In genomic region chr6:88897246-88897645, GRCm38 (mm10) we compare ENCODE assay signal across 10 mouse cellular contexts. TPM values are rescaled to one million over a fixed set of nuclear protein-coding genes. Genes with fewer than 3 reads are reported as not detected.
DNase-seq lines count a peak whose midpoint lies in the region; ATAC-seq and TF ChIP-seq lines count a peak whose summit lies in the region.
"Had no signal": no experiment of that assay in that cellular context is flagged by ENCODE, and none has a peak within 500 bp of the region (broad histone marks: within the 10 kb centered on the region; RNA-seq: fewer than 3 reads in every experiment).

No protein-coding gene starts in this region.

- no peak for TF ChIP-seq CTCF in ES-Bruce4 (IDR thresholded peaks at IDR 0.05; ENCODE audit: low read depth, low read length)
- no peak for TF ChIP-seq CTCF in liver, postnatal 0 days (IDR thresholded peaks at IDR 0.05; ENCODE audit: low read depth)

- H3K27ac ChIP-seq in heart, embryonic 12.5 days (ENCODE audit: poor library complexity, severe bottlenecking) = 0 out of 2 replicates have a peak overlapping the region, but pooled peaks have one; percentile 36
- H3K27ac ChIP-seq in ES-Bruce4 (ENCODE audit: insufficient read depth, low read length) = no peak overlapping the region
- H3K27ac ChIP-seq in hindbrain, embryonic 10.5 days = peak overlapping the region; percentile 97
- no peak overlapping the region for H3K27ac ChIP-seq in liver, postnatal 0 days (ENCODE audit: low read depth)

- no peak for ATAC-seq in heart, embryonic 12.5 days (ENCODE audit: insufficient number of reproducible peaks, low FRiP score)
- ATAC-seq in liver, postnatal 0 days = no peak
- no peak for ATAC-seq in erythroid progenitor cell, adult 5-6 weeks (replicated peaks; ENCODE audit: low FRiP score, poor library complexity, severe bottlenecking)

- WGBS in heart, embryonic 12.5 days = 54% methylated on average over 7 of the region's 7 CpGs
- 59% methylated on average over 7 of the region's 7 CpGs for WGBS in hindbrain, embryonic 10.5 days
- WGBS in liver, postnatal 0 days (ENCODE audit: insufficient replicate concordance) = 65% methylated on average over 7 of the region's 7 CpGs

- no peak for DNase-seq in heart, postnatal 10 days
- DNase-seq in hindbrain, embryonic 10.5 days (ENCODE audit: low spot score) = no peak
- no peak for DNase-seq in liver, postnatal 0 days
- no peak for DNase-seq in embryo, embryonic 10 days (ENCODE audit: low spot score)
- DNase-seq in thymus, postnatal 14 days = no peak
- DNase-seq: gastrocnemius, postnatal 10 days; thymus, adult 18-20 months had no signal

- no peak for TF ChIP-seq EP300 in ES-Bruce4 (IDR thresholded peaks at IDR 0.05; ENCODE audit: insufficient read depth, low read depth, low read length)
- TF ChIP-seq EP300 in liver, postnatal 0 days (IDR thresholded peaks at IDR 0.05; ENCODE audit: low read depth) = no peak

- H3K27me3 ChIP-seq in heart, embryonic 12.5 days (replicated peaks) = no peaks in the 10 kb centered on the region
- H3K27me3 ChIP-seq in ES-Bruce4 (ENCODE audit: control insufficient read depth, insufficient read depth, low read length, poor library complexity, severe bottlenecking) = no peaks in the 10 kb centered on the region
- no peaks in the 10 kb centered on the region for H3K27me3 ChIP-seq in hindbrain, embryonic 10.5 days (ENCODE audit: insufficient read depth, poor library complexity, severe bottlenecking)
- no peaks in the 10 kb centered on the region for H3K27me3 ChIP-seq in liver, postnatal 0 days (ENCODE audit: insufficient read depth, low read length)

- peaks cover 50% of the 10 kb centered on the region for H3K36me3 ChIP-seq in heart, embryonic 12.5 days
- H3K36me3 ChIP-seq in ES-Bruce4 (ENCODE audit: control insufficient read depth, insufficient read depth, low read length, poor library complexity, severe bottlenecking) = peaks cover 43% of the 10 kb centered on the region
- H3K36me3 ChIP-seq in hindbrain, embryonic 10.5 days = peaks cover 52% of the 10 kb centered on the region
- H3K36me3 ChIP-seq in liver, postnatal 0 days (replicated peaks; ENCODE audit: insufficient read depth, low read length) = peaks cover 40% of the 10 kb centered on the region

- H3K4me2 ChIP-seq in heart, embryonic 12.5 days = peak overlapping the region; percentile 90
- H3K4me2 ChIP-seq in liver, postnatal 0 days (ENCODE audit: low read depth, low read length) = peak overlapping the region; percentile 88

- TF ChIP-seq POLR2A in ES-Bruce4 (IDR thresholded peaks at IDR 0.05; ENCODE audit: insufficient read depth, low read length) = no peak

- H3K4me3 ChIP-seq in heart, embryonic 12.5 days = peak overlapping the region; percentile 79
- peak overlapping the region; percentile 70 for H3K4me3 ChIP-seq in ES-Bruce4 (ENCODE audit: low read depth, low read length)
- peak overlapping the region; percentile 86 for H3K4me3 ChIP-seq in hindbrain, embryonic 10.5 days
- H3K4me3 ChIP-seq in liver, postnatal 0 days (ENCODE audit: low read depth, low read length) = peak overlapping the region; percentile 69

- peaks cover 37% of the 10 kb centered on the region for H3K4me1 ChIP-seq in heart, embryonic 12.5 days (replicated peaks)
- peaks cover 2% of the 10 kb centered on the region for H3K4me1 ChIP-seq in ES-Bruce4 (ENCODE audit: control insufficient read depth, insufficient read depth, low read length)
- H3K4me1 ChIP-seq in hindbrain, embryonic 10.5 days (replicated peaks) = peaks cover 40% of the 10 kb centered on the region
- H3K4me1 ChIP-seq in liver, postnatal 0 days (ENCODE audit: insufficient read depth) = peaks cover 22% of the 10 kb centered on the region

- no peaks in the 10 kb centered on the region for H3K9me3 ChIP-seq in heart, embryonic 12.5 days (replicated peaks)
- H3K9me3 ChIP-seq in ES-Bruce4 (replicated peaks; ENCODE audit: control insufficient read depth, insufficient read depth, low read length, poor library complexity, severe bottlenecking) = no peaks in the 10 kb centered on the region
- H3K9me3 ChIP-seq in hindbrain, embryonic 10.5 days = no peaks in the 10 kb centered on the region
- no peaks in the 10 kb centered on the region for H3K9me3 ChIP-seq in liver, postnatal 0 days (ENCODE audit: low read length)

- intact Hi-C loops in heart, postnatal 10 days (cut with DNase I) = no loop called here

- H3K9ac ChIP-seq in heart, embryonic 12.5 days = peak overlapping the region; percentile 69
- H3K9ac ChIP-seq in ES-Bruce4 (ENCODE audit: low read depth, poor library complexity, severe bottlenecking) = peak overlapping the region; percentile 94
- peak overlapping the region; percentile 82 for H3K9ac ChIP-seq in liver, postnatal 0 days (replicated peaks)

RNA-seq across cellular contexts. Expression of gene Mcm2, which starts 1.3 kb away (rescaled TPM):
- 130 TPM in 2 replicates for polyA plus RNA-seq in heart, embryonic 12.5 days (2016; fragmentation: Nextera tagmentation; extraction: Ambion mirVana)
- total RNA-seq in heart, postnatal 10 days (2021) = 10 to 100 TPM; 36.7 to 48.8 TPM
- polyA plus RNA-seq in ES-Bruce4 (2011; ENCODE audit: insufficient read depth, insufficient read length, low read depth, missing spikeins) = 117 and 120 TPM in 2 replicates
- 222 and 292 TPM in 2 replicates for polyA plus RNA-seq in hindbrain, embryonic 10.5 days (2016; fragmentation: Nextera tagmentation; extraction: Ambion mirVana)
- 42.1 and 53.6 TPM in 2 replicates for polyA plus RNA-seq in liver, postnatal 0 days (2015; fragmentation: Nextera tagmentation; extraction: Ambion mirVana)
- 111 and 119 TPM in 2 replicates for total RNA-seq in erythroid progenitor cell, adult 5-6 weeks (2015; ENCODE audit: low replicate concordance)
- 159 and 169 TPM in 2 replicates for total RNA-seq in erythroid progenitor cell, adult 5-6 weeks (2017; ENCODE audit: low replicate concordance)

RNA-seq across cellular contexts. Expression of gene Tpra1, which starts 4.8 kb away (rescaled TPM):
- 42.8 and 48.0 TPM in 2 replicates for polyA plus RNA-seq in heart, embryonic 12.5 days (2016; fragmentation: Nextera tagmentation; extraction: Ambion mirVana)
- total RNA-seq in heart, postnatal 10 days (2021) = 10 to 100 TPM; 31.8 to 34.3 TPM
- 17.4 and 24.2 TPM in 2 replicates for polyA plus RNA-seq in ES-Bruce4 (2011; ENCODE audit: insufficient read depth, insufficient read length, low read depth, missing spikeins)
- polyA plus RNA-seq in hindbrain, embryonic 10.5 days (2016; fragmentation: Nextera tagmentation; extraction: Ambion mirVana) = 60.5 and 62.3 TPM in 2 replicates
- 32.2 and 33.9 TPM in 2 replicates for polyA plus RNA-seq in liver, postnatal 0 days (2015; fragmentation: Nextera tagmentation; extraction: Ambion mirVana)
- 47.9 and 70.8 TPM in 2 replicates for total RNA-seq in erythroid progenitor cell, adult 5-6 weeks (2015; ENCODE audit: low replicate concordance)
- 71.2 and 104 TPM in 2 replicates for total RNA-seq in erythroid progenitor cell, adult 5-6 weeks (2017; ENCODE audit: low replicate concordance)

RNA-seq across cellular contexts. Expression of gene Podxl2, which starts 22.4 kb away (rescaled TPM):
- 44.0 and 50.8 TPM in 2 replicates for polyA plus RNA-seq in heart, embryonic 12.5 days (2016; fragmentation: Nextera tagmentation; extraction: Ambion mirVana)
- 10 to 100 TPM; 49.9 to 54.8 TPM for total RNA-seq in heart, postnatal 10 days (2021)
- 0.81 and 1.2 TPM in 2 replicates for polyA plus RNA-seq in ES-Bruce4 (2011; ENCODE audit: insufficient read depth, insufficient read length, low read depth, missing spikeins)
- polyA plus RNA-seq in hindbrain, embryonic 10.5 days (2016; fragmentation: Nextera tagmentation; extraction: Ambion mirVana) = 81.1 and 182 TPM in 2 replicates
- 1.1 and 1.3 TPM in 2 replicates for polyA plus RNA-seq in liver, postnatal 0 days (2015; fragmentation: Nextera tagmentation; extraction: Ambion mirVana)
- total RNA-seq in erythroid progenitor cell, adult 5-6 weeks (2015; ENCODE audit: low replicate concordance) = not detected in 2 replicates
- 12.3 TPM in 1 of 2 replicates, not detected in the other for total RNA-seq in erythroid progenitor cell, adult 5-6 weeks (2017; ENCODE audit: low replicate concordance)

RNA-seq across cellular contexts. Expression of gene Abtb1, which starts 55.5 kb away (rescaled TPM):
- 22.0 and 24.2 TPM in 2 replicates for polyA plus RNA-seq in heart, embryonic 12.5 days (2016; fragmentation: Nextera tagmentation; extraction: Ambion mirVana)
- 10 to 100 TPM; 18.7 to 21.0 TPM for total RNA-seq in heart, postnatal 10 days (2021)
- polyA plus RNA-seq in ES-Bruce4 (2011; ENCODE audit: insufficient read depth, insufficient read length, low read depth, missing spikeins) = 16.7 and 18.3 TPM in 2 replicates
- 27.2 and 27.5 TPM in 2 replicates for polyA plus RNA-seq in hindbrain, embryonic 10.5 days (2016; fragmentation: Nextera tagmentation; extraction: Ambion mirVana)
- 36.2 and 39.1 TPM in 2 replicates for polyA plus RNA-seq in liver, postnatal 0 days (2015; fragmentation: Nextera tagmentation; extraction: Ambion mirVana)
- total RNA-seq in erythroid progenitor cell, adult 5-6 weeks (2015; ENCODE audit: low replicate concordance) = 49.4 and 49.9 TPM in 2 replicates
- total RNA-seq in erythroid progenitor cell, adult 5-6 weeks (2017; ENCODE audit: low replicate concordance) = 112 and 178 TPM in 2 replicates

Comparison
In these comparisons a context has a peak if more than half of its experiments do, and no peak if none do; other contexts are left out.
1. H3K27ac ChIP-seq: peak in heart, embryonic 12.5 days (single experiment) and hindbrain, embryonic 10.5 days (single experiment); none in ES-Bruce4 (single experiment) and liver, postnatal 0 days (single experiment).
2. RNA of gene Podxl2, which starts 22.4 kb away (polyA plus RNA-seq): 81.1 to 182 TPM in hindbrain, embryonic 10.5 days and 44.0 to 50.8 TPM in heart, embryonic 12.5 days; 0.81 to 1.2 TPM in ES-Bruce4 and 1.1 to 1.3 TPM in liver, postnatal 0 days; every median in the first group is over 10 times any median in the second.
3. Peak in every context shown above with its lines, with median percentiles within 50 percentile points of each other: H3K4me3 ChIP-seq and H3K9ac ChIP-seq.